Mouse (Mus musculus): ENCODE measurements around the gene Map1b. TPM values are rescaled to one million over a fixed set of nuclear protein-coding genes. Genes with fewer than 3 reads are reported as not detected.
A peak's percentile ranks its signal among the peaks of the same experiment; 100 is the strongest.

Gene Map1b
- total RNA-seq, 2 experiments from 2014 or later: 586 to 655 TPM

GRCm38 (mm10) chr13:99537908-99538513, 21.7 kb upstream of the Map1b start:
- intact Hi-C loops (cut with DNase I): no loop called here
- DNase-seq (ENCODE audit: low spot score in 2 of 2): no peak

- DNase-seq (ENCODE audit: low spot score in 2 of 2): no peak
These were observed 12.1 kb upstream of the Map1b start for GRCm38 (mm10) chr13:99528456-99528855.

GRCm38 (mm10) chr13:99527936-99528335, 11.6 kb upstream of the Map1b start:
- no peak for DNase-seq (ENCODE audit: low spot score in 2 of 2)
- intact Hi-C loops (cut with DNase I): no loop called here

More at GRCm38 (mm10) chr13:99528456-99528855, 12.1 kb upstream of the Map1b start:
- intact Hi-C loops (cut with DNase I): no loop called here

GRCm38 (mm10) chr13:99525491-99525890, 9.2 kb upstream of the Map1b start:
- no peak for DNase-seq (ENCODE audit: low spot score in 2 of 2)
- intact Hi-C loops (cut with DNase I): no loop called here

- intact Hi-C loops (cut with DNase I): loop anchor here (5.0 to 10.0 kb wide), 3 partner anchors 74 to 244 kb away; no protein-coding TSS in a partner anchor
These were observed 1.5 kb upstream of the Map1b start for GRCm38 (mm10) chr13:99517836-99518235.

DNA sequence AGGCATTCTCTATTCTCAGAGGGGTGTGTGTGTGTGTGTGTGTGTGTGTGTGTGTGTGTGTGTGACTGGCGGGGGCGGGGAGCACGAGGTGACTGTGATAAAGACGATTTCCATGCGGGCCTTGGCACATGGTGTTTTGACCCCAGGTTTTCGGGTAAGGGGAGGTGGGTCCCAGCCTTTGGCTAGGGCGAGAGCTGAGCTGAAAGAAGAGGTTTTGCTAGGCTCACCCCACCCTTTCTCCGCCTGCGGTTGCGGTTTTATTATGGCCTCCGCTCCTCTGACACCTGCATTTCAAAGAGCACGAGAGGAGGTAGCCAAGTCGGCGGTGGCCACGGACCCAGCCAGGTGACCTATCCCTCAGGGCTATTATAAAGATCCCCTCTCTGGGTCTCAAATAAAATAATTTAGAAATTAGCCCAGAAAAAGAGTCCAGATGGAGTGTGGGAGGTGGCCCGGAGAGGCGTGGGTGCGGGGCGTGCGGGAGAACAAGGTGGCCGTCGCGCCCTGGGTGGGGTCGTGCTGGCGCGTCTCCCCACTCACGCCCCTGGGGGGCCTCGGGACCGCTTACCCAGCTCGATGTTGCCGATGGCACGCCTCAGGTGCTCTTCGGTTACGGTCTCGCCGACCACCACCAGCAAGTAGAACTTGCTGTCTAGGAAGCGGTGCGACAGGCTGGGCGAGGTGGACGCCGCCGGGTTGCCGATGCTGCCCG, 448 bp downstream of the Map1b start:
- intact Hi-C loops (cut with DNase I): loop anchor here (2.0 to 10.0 kb wide), 4 partner anchors 76 to 321 kb away; no protein-coding TSS in a partner anchor
- DNase-seq (ENCODE audit: low spot score in 2 of 2): no peak

More at GRCm38 (mm10) chr13:99517836-99518235, 1.5 kb upstream of the Map1b start:
- DNase-seq (ENCODE audit: low spot score in 2 of 2): no peak

- peak; percentile 77 to 78 for DNase-seq (ENCODE audit: low spot score in 2 of 2)
- intact Hi-C loops (cut with DNase I): loop anchor here (2.0 to 10.0 kb wide), 4 partner anchors 77 to 322 kb away; no protein-coding TSS in a partner anchor
These were observed 1.3 kb downstream of the Map1b start for GRCm38 (mm10) chr13:99514917-99515591.

DNA sequence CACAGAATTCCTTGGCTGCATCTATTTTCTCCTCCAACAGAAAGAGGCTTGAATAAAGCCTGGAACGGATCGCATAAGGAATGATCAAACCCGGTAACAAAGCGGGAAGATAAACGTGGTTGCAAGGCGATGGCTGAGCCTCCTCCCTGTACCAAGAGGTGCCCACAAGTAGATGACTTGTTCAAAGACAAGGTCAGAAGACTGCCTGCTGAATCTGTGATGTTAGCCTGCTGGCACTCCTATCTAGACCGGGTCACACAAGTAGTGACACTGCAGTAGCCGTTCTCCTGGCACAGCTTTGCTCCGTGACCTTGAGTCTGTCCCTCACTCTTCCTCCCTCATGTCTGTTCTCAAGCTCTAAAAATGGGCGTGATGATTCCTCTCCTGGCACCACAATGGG, 2.4 kb downstream of the Map1b start:
- intact Hi-C loops (cut with DNase I): loop anchor here (2.0 to 10.0 kb wide), 2 partner anchors 149 to 323 kb away; no protein-coding TSS in a partner anchor
- DNase-seq (ENCODE audit: low spot score in 2 of 2): peak in 1 of 2 experiments; percentile 38

DNA sequence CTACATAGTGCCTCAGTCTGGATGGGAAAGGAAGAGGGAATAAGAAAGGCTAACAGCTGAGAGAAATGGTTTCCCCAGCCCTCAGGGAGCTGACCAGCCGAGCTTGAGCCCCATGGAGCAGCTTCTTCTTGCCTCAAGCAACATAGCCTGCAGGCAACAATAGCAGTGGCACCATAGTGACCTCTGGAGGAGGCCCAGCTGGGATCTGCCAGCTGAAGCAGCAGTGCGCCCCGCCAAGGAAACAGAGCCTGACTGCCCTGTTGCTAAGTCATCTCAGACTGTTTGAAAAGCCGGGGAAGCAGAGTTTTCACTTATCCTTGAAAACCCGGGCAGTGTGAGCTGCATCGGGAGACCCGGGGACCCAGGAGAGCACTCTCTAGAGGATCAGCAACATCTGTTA, 3.2 kb downstream of the Map1b start:
- intact Hi-C loops (cut with DNase I): loop anchor here (10.0 kb wide), 1 partner anchor 148 kb away; no protein-coding TSS in a partner anchor
- DNase-seq (ENCODE audit: low spot score in 2 of 2): peak in 1 of 2 experiments; percentile 43

GRCm38 (mm10) chr13:99509896-99510295, 6.4 kb downstream of the Map1b start:
- intact Hi-C loops (cut with DNase I): loop anchor here (10.0 kb wide), 1 partner anchor 145 kb away; no protein-coding TSS in a partner anchor
- DNase-seq (ENCODE audit: low spot score in 2 of 2): no peak

DNA sequence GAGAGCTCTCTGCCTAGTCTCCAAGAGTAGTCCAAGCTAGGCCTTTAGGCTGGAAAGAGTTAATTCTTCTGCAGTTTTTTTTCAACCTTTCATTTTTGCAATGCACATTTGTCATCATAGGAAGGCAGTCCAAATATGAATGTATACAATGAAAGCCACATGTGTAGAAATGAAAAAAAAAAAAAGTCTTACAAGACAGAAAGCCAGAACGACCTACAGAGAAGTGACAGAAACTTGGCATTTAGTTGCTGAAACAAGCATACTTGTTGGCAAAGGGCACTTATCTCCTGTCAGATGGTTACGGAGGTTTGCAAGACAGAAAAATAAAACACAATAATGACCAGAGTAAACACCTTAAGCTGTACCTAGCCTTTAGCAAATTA, 9.8 kb downstream of the Map1b start:
- intact Hi-C loops (cut with DNase I): no loop called here
- DNase-seq (ENCODE audit: low spot score in 2 of 2): no peak

GRCm38 (mm10) chr13:99505826-99506579, 10.3 kb downstream of the Map1b start:
- intact Hi-C loops (cut with DNase I): no loop called here
- no peak for DNase-seq (ENCODE audit: low spot score in 2 of 2)

- no peak for DNase-seq (ENCODE audit: low spot score in 2 of 2)
- intact Hi-C loops (cut with DNase I): loop anchor here (5.0 kb wide), 1 partner anchor 61 kb away; no protein-coding TSS in a partner anchor
These were observed 12.9 kb downstream of the Map1b start for GRCm38 (mm10) chr13:99503370-99503979.

DNA sequence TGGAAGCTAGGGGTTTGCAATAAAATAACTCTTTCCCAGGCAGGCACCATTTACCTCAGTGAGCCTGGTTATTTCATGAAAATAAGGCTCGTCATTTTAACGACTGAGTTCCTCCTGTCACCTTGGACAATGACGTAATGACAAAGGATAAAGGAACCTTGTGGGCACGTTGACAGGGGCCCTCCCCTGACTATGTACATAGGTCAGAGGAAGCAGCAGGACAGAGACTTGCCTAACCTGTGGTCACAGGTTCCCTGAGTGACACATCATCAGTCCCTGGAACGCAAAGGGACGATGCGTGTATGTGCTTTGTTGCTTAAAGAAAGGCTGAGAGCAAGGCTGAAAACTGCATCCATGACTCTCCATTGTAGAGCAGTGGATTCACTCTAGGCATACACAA, 13.4 kb downstream of the Map1b start:
- DNase-seq (ENCODE audit: low spot score in 2 of 2): no peak
- intact Hi-C loops (cut with DNase I): loop anchor here (5.0 kb wide), 1 partner anchor 61 kb away; no protein-coding TSS in a partner anchor

DNA sequence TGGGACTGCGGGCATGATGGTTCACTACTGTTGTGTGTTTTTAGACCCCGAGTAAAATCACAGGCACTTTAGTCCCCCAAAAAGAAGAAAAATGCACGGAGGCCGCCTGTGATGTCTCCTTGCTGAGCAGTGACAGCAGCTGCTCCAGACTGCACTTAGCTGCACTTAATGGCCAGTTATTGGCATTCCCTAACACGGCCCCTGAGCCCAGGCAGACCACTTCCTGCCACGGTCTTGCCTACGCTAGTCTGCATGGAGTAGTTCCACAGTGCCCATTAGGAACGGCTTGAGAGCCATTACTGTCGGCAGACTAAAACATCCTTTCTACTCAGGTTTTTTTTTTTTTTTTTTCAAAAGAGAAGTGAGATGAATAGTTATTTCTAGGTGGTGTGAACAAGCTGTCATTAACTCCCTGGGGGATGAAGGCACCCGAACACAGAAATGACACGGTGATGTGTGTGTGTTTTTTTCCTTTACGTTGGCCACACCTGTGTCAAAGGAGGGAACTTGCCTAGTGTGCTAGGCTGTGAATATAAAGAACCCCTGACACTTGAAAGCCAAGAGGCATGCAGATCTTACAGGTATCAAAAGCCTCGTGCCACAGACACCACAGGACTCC, 14.1 kb downstream of the Map1b start:
- intact Hi-C loops (cut with DNase I): loop anchor here (5.0 kb wide), 1 partner anchor 60 kb away; no protein-coding TSS in a partner anchor
- DNase-seq (ENCODE audit: low spot score in 2 of 2): no peak

GRCm38 (mm10) chr13:99501393-99501792, 14.9 kb downstream of the Map1b start:
- intact Hi-C loops (cut with DNase I): loop anchor here (5.0 kb wide), 1 partner anchor 59 kb away; no protein-coding TSS in a partner anchor
- no peak for DNase-seq (ENCODE audit: low spot score in 2 of 2)

DNA sequence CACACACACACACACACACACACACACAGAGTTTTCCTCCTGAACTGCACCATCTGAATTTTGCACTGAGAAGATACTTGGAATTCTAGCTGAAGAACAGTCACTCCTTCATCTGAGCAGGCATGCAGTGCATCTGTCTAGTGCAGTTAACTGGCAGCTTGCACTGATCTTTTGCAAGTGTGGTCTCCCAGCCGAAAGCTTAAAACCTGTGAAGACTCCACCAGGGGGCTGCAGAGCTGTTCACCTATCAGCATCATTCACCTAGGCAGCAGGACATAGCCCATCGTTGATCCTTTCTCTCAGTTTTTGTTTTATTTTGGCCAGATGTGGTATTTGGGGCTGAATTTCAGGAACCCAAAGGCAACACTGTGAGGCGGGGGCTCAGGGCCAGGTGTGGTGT, 15.7 kb downstream of the Map1b start:
- intact Hi-C loops (cut with DNase I): loop anchor here (5.0 kb wide), 1 partner anchor 58 kb away; no protein-coding TSS in a partner anchor
- no peak for DNase-seq (ENCODE audit: low spot score in 2 of 2)

DNA sequence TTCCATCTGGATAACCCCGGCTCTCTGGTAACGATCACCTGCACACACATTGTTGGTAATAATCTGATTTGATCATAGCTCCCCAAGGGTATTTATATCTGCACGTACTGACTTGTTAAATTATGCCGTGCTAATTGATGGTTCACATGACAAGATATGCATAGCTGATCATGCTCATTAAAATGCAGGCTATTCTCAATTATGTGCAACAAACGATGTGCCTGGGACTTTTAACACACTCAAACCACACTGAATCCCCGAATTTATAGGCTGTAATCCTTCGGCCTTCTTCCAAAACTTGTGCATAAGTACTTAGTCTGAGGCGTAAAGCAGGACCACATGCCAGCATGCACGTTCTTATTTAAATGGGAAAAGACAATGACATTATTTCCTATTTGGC, 16.6 kb downstream of the Map1b start:
- no peak for DNase-seq (ENCODE audit: low spot score in 2 of 2)
- intact Hi-C loops (cut with DNase I): loop anchor here (5.0 kb wide), 1 partner anchor 57 kb away; no protein-coding TSS in a partner anchor

Data from left cerebral cortex, postnatal 36 days (tissue).